Mouse (Mus musculus) testis, adult 2 months (tissue): ENCODE results near the gene Methig1.

ENCODE experiments used
- CTCF ChIP-seq: fragments of 200-500 bp; IDR thresholded peaks from 2 replicates; pipeline ENCODE4 v1.5.1; 2012; ENCODE audit warnings: low read depth, mild to moderate bottlenecking, inconsistent platforms, low read length, moderate library complexity; ENCODE audit not compliant: control insufficient read depth, insufficient read depth, insufficient replicate concordance
- POLR2A ChIP-seq: fragments of 200-500 bp; IDR thresholded peaks from 2 replicates; pipeline ENCODE4 v1.6.1; 2012; ENCODE audit warnings: low read depth, mild to moderate bottlenecking, inconsistent platforms, low read length, moderate library complexity; ENCODE audit not compliant: control insufficient read depth

DNA sequence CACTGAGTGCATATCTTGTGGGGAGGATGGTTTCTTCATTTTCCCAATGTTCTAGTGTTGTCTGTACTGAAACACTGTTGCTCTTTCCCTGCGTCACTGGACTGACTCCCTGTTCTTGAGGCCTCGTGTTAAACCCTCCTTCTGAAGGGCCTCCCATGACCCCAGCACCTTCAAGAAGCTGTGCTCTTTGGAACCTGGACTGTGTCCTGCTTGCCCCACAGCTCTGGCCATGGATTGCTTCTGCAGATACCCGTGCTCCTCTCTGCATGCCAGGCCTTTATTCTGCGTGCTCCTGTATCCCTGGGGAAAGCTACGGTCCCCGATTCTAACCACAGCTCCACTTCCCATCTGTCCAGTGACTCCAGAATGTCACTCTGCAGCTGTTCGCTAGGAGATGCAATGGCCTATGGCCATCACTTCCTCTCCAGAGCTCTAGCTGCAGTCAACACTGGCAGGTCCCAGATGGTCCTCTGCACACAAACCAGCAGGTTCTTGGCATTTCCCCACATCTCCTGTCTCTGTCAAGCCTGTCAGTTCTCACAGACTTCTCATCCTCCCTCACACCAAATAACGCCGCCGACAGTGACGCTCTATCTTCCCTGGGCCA lies 77.1 kb downstream of the Methig1 start:
- TF ChIP-seq CTCF (no peak), POLR2A (no peak)
